Mouse (Mus musculus) cortical plate, adult 2 months (tissue): ENCODE data around the gene Tent5c.

ENCODE experiments used
- CTCF ChIP-seq: fragments of 200-500 bp; IDR thresholded peaks from 2 replicates; pipeline ENCODE4 v1.5.1; 2011; ENCODE audit warnings: mild to moderate bottlenecking, control low read depth, low read length; ENCODE audit not compliant: insufficient read depth; ENCODE audit errors: extremely low read depth
- POLR2A ChIP-seq: fragments of 200-500 bp; IDR thresholded peaks from 2 replicates; pipeline ENCODE4 v1.6.1; 2011; ENCODE audit warnings: mild to moderate bottlenecking, low read length, control low read depth; ENCODE audit not compliant: insufficient read depth; ENCODE audit errors: extremely low read depth

GRCm38 (mm10) chr3:100439088-100439487, 50.0 kb downstream of the Tent5c start:
- TF ChIP-seq CTCF (no peak), POLR2A (no peak)
